Mouse (Mus musculus): ENCODE results near the gene Tead1. TPM values are rescaled to one million over a fixed set of nuclear protein-coding genes. Genes with fewer than 3 reads are reported as not detected.
"Not testable (repeated sequence)": the region's sequence is repeated elsewhere in the genome, so short reads cannot be mapped to it uniquely, and the experiment has no call there.

Tead1 gene
- polyA plus RNA-seq, 1 experiment: 7.2 TPM

DNA sequence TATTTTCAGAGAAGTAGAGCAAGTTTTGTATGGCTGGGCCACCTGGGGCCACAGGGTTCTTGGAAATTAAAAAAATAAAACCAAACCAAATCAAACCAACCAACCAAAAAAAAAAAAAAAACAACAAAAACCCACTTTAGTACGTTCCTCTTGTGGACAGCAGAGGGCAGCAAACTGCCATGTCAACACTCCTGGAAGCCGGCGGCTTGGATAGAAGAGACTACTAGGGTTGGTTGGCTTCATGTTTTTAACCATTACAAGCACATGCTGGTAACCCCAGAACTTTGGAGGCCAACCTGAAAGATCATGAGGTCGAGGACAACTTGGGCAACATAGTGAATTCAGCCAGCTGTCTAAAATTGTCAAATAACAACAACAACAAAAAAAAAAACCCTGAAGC is 240.7 kb downstream of the Tead1 start:
- TF ChIP-seq CTCF (IDR thresholded peaks at IDR 0.05; ENCODE audit: borderline replicate concordance, insufficient read depth, low read depth, low read length) (peak; percentile 79), POLR2A (IDR thresholded peaks at IDR 0.05; ENCODE audit: borderline replicate concordance, insufficient read depth, low read length) (no peak)
- Histone ChIP-seq H3K27me3 (ENCODE audit: control insufficient read depth, insufficient read depth, low read length) (no peaks in the 10 kb centered on the region), H3K4me3 (replicated peaks; ENCODE audit: insufficient read depth, low read depth, low read length) (no peak overlapping the region), H3K27ac (ENCODE audit: insufficient read depth, low read length) (no peak overlapping the region), H3K4me1 (ENCODE audit: control insufficient read depth, insufficient read depth, low read length) (peaks cover 4% of the 10 kb centered on the region; the same call in 1 of the 2 replicates)
- peak; percentile 64 to 68 for DNase-seq
- 0% methylated on average over 4 of the region's 4 CpGs for WGBS

DNA sequence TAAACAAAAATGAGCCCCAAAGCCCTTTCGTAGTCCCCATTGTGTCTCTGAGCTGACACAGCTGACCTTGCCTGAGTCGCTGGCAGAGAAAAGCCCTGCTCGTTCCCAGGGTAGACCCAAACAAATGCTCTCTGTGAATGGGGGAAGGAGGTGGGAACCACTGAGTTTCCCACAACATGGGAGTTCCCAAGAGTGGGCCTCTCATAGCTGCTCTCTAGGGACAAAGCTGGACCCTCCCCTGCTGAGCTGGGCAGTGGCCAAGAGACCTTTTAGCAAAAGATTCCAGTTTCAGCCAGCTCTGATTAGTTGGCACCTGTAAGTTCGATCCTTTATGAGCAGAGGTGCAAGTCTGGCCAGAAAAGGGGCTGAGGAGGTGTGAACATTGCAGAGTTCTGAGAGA is 243.7 kb downstream of the Tead1 start:
- TF ChIP-seq POLR2A (IDR thresholded peaks at IDR 0.05; ENCODE audit: borderline replicate concordance, insufficient read depth, low read length): no peak
- TF ChIP-seq CTCF (IDR thresholded peaks at IDR 0.05; ENCODE audit: borderline replicate concordance, insufficient read depth, low read depth, low read length): no peak
- no peak overlapping the region for H3K27ac ChIP-seq (ENCODE audit: insufficient read depth, low read length)
- peaks cover 4% of the 10 kb centered on the region; the same call in 1 of the 2 replicates for H3K4me1 ChIP-seq (ENCODE audit: control insufficient read depth, insufficient read depth, low read length)
- H3K27me3 ChIP-seq (ENCODE audit: control insufficient read depth, insufficient read depth, low read length): no peaks in the 10 kb centered on the region
- H3K4me3 ChIP-seq (replicated peaks; ENCODE audit: insufficient read depth, low read depth, low read length): no peak overlapping the region
- WGBS: 60% methylated on average over 4 of the region's 4 CpGs
- no peak for DNase-seq

DNA sequence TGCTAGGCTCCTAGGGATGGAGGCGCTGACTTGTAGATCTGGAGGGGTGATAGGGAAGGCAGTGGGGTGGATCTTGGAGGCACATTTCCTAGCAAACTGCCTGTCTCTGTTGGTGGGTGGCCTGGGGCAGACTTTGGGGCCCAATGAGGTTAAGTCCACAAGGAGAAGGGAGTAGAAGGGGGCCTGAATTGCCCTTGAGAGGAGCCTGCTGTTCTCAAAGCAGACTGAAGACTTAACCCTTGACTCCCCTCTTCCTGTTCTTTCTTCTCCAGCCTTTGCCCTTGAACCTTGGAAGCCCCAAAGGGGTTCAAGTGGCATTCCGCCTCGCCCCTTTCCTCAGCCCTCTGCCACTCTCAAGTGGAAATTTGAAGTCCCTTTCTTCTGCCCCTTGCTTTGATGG is 244.6 kb downstream of the Tead1 start:
- no peak for TF ChIP-seq POLR2A (IDR thresholded peaks at IDR 0.05; ENCODE audit: borderline replicate concordance, insufficient read depth, low read length)
- no peak overlapping the region for H3K4me3 ChIP-seq (replicated peaks; ENCODE audit: insufficient read depth, low read depth, low read length)
- no peak overlapping the region for H3K27ac ChIP-seq (ENCODE audit: insufficient read depth, low read length)
- H3K27me3 ChIP-seq (ENCODE audit: control insufficient read depth, insufficient read depth, low read length): no peaks in the 10 kb centered on the region
- WGBS: 92% methylated on average over 3 of the region's 3 CpGs
- H3K4me1 ChIP-seq (ENCODE audit: control insufficient read depth, insufficient read depth, low read length): no peaks in the 10 kb centered on the region
- DNase-seq: no peak

DNA sequence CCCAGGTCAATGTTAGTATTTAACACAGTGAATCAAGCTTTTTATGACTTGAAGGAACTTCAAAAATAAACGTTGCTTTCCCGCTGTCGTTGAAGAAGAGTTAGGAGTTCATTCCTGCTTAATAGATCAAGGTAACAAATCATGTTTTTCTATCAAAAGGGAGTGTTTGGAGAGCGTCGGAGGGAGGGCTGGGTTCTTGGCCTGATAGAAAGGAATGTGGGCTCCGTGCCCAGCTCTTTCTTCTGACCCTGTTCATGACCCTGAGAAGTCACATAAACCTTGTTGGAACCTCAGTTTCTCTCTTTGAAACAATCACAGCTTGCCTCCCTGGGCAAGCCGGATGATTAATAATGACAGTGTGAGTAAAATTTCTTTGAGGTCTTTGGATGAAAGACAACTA is 251.6 kb downstream of the Tead1 start:
- TF ChIP-seq POLR2A (IDR thresholded peaks at IDR 0.05; ENCODE audit: borderline replicate concordance, insufficient read depth, low read length) (no peak), CTCF (IDR thresholded peaks at IDR 0.05; ENCODE audit: borderline replicate concordance, insufficient read depth, low read depth, low read length) (no peak)
- Histone ChIP-seq H3K4me3 (replicated peaks; ENCODE audit: insufficient read depth, low read depth, low read length) (no peak overlapping the region), H3K4me1 (ENCODE audit: control insufficient read depth, insufficient read depth, low read length) (no peaks in the 10 kb centered on the region), H3K27me3 (ENCODE audit: control insufficient read depth, insufficient read depth, low read length) (no peaks in the 10 kb centered on the region), H3K27ac (ENCODE audit: insufficient read depth, low read length) (no peak overlapping the region)
- no peak for DNase-seq
- WGBS: 64% methylated on average over 7 of the region's 7 CpGs

DNA sequence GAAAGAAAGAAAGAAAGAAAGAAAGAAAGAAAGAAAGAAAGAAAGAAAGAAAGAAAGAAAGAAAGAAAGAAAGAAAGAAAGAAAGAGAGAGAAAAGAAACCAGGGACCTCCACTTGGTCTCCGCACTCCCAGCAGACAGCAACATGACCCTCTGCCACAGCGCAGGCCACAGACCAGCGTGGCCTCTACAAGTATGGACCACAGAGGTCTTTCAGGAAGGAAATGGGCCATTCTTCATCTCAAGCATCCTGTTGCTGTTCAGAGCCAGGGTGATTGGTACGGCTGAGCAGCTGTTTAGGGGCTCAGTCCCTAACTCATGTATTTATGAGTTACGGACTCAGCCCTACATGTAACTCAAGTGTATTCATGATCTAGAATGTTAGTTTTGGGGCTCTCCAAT is 256.8 kb downstream of the Tead1 start:
- not testable (repeated sequence) for H3K4me1 ChIP-seq (ENCODE audit: control insufficient read depth, insufficient read depth, low read length); H3K27me3 ChIP-seq (ENCODE audit: control insufficient read depth, insufficient read depth, low read length); DNase-seq; H3K27ac ChIP-seq (ENCODE audit: insufficient read depth, low read length); H3K4me3 ChIP-seq (replicated peaks; ENCODE audit: insufficient read depth, low read depth, low read length)
- 92% methylated on average over 5 of the region's 5 CpGs for WGBS

GRCm38 (mm10) chr7:112937089-112937488 is 258.0 kb downstream of the Tead1 start:
- TF ChIP-seq CTCF (IDR thresholded peaks at IDR 0.05; ENCODE audit: borderline replicate concordance, insufficient read depth, low read depth, low read length) (no peak), POLR2A (IDR thresholded peaks at IDR 0.05; ENCODE audit: borderline replicate concordance, insufficient read depth, low read length) (no peak)
- H3K27me3 ChIP-seq (ENCODE audit: control insufficient read depth, insufficient read depth, low read length): no peaks in the 10 kb centered on the region
- H3K4me3 ChIP-seq (replicated peaks; ENCODE audit: insufficient read depth, low read depth, low read length): no peak overlapping the region
- 88% methylated on average over 8 of the region's 8 CpGs for WGBS
- no peak overlapping the region for H3K27ac ChIP-seq (ENCODE audit: insufficient read depth, low read length)
- DNase-seq: no peak
- no peaks in the 10 kb centered on the region for H3K4me1 ChIP-seq (ENCODE audit: control insufficient read depth, insufficient read depth, low read length)

DNA sequence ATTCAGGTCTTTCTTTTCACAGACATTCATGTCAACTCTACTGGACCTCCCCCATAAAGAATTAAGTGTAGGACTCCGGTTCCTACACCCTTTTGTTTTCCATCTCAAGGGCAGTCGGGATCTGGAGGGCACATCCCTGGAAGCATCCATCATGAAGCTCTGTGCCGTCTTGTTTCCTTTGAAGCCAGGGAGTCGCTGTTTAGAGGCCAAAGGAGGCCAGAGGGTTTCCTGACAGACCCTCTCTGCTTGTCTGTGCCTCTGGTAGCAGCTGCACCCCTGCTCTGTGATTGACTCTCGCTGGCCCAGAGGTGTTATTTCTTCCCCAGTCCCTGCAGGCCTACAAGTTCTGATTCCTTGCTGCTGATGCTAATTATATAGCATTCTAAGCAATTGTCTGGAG is 259.8 kb downstream of the Tead1 start:
- H3K4me1 ChIP-seq (ENCODE audit: control insufficient read depth, insufficient read depth, low read length): no peaks in the 10 kb centered on the region
- H3K4me3 ChIP-seq (replicated peaks; ENCODE audit: insufficient read depth, low read depth, low read length): no peak overlapping the region
- no peak for DNase-seq
- no peak overlapping the region for H3K27ac ChIP-seq (ENCODE audit: insufficient read depth, low read length)
- no peaks in the 10 kb centered on the region for H3K27me3 ChIP-seq (ENCODE audit: control insufficient read depth, insufficient read depth, low read length)
- no peak for TF ChIP-seq CTCF (IDR thresholded peaks at IDR 0.05; ENCODE audit: borderline replicate concordance, insufficient read depth, low read depth, low read length)
- TF ChIP-seq POLR2A (IDR thresholded peaks at IDR 0.05; ENCODE audit: borderline replicate concordance, insufficient read depth, low read length): no peak
- 72% methylated on average over 5 of the region's 5 CpGs for WGBS

DNA sequence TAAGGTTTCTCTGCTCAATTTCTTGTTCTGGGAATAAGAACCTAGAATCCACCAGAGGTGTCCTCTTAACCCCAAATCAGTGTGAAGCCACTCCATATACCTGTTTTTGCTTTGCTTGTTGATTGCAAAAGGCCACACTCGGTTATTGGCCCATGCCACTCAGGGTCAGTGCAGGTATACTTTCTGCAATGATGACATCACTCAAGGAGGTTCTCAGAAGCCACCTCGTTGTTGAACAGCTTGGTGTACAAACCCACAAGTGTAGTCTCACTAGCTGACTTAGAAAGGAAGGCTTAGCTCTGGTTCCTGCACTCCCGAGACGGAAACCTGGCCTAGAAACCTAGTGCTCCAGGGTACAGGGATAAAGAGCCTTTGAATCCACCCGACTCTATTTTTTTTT is 263.4 kb downstream of the Tead1 start:
- Histone ChIP-seq H3K4me3 (replicated peaks; ENCODE audit: insufficient read depth, low read depth, low read length) (no peak overlapping the region), H3K27ac (ENCODE audit: insufficient read depth, low read length) (no peak overlapping the region), H3K27me3 (ENCODE audit: control insufficient read depth, insufficient read depth, low read length) (no peaks in the 10 kb centered on the region), H3K4me1 (ENCODE audit: control insufficient read depth, insufficient read depth, low read length) (no peaks in the 10 kb centered on the region)
- TF ChIP-seq POLR2A (IDR thresholded peaks at IDR 0.05; ENCODE audit: borderline replicate concordance, insufficient read depth, low read length) (no peak), CTCF (IDR thresholded peaks at IDR 0.05; ENCODE audit: borderline replicate concordance, insufficient read depth, low read depth, low read length) (no peak)
- WGBS: 82% methylated on average over 5 of the region's 5 CpGs
- no peak for DNase-seq

DNA sequence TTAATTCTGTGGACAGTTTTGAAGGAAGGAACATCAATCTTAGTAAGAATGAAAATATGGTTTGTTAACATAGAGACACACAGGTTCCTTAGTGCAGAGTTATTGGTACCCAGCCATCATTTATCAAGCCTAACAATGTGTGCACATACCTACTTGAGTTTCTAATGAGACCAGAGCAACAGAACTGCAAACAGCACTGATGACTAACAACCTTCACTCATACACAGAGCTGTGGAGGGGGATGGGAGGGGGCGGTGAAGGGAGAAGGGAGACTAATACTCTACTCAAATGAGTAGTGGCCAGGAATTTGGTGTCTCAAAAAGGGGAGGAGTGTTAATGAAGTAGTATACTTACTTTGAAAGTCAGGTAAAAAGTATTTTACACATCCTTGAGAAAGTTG is 263.9 kb downstream of the Tead1 start:
- TF ChIP-seq POLR2A (IDR thresholded peaks at IDR 0.05; ENCODE audit: borderline replicate concordance, insufficient read depth, low read length) (no peak), CTCF (IDR thresholded peaks at IDR 0.05; ENCODE audit: borderline replicate concordance, insufficient read depth, low read depth, low read length) (no peak)
- no peak for DNase-seq
- H3K27me3 ChIP-seq (ENCODE audit: control insufficient read depth, insufficient read depth, low read length): no peaks in the 10 kb centered on the region
- no peaks in the 10 kb centered on the region for H3K4me1 ChIP-seq (ENCODE audit: control insufficient read depth, insufficient read depth, low read length)
- H3K4me3 ChIP-seq (replicated peaks; ENCODE audit: insufficient read depth, low read depth, low read length): no peak overlapping the region
- WGBS: 86% methylated on average over 1 of the region's 1 CpGs
- H3K27ac ChIP-seq (ENCODE audit: insufficient read depth, low read length): no peak overlapping the region
